Mouse (Mus musculus) intestine, embryonic 14.5 days (tissue): ENCODE measurements around the gene Prkg2. TPM values are rescaled to one million over a fixed set of nuclear protein-coding genes. Genes with fewer than 3 reads are reported as not detected.

ENCODE experiments used
- ATAC-seq: fragments of 200-750 bp; cut with Nextera tagmentation; replicated peaks from 2 replicates; pipeline ENCODE4 v1.8.0; 2017; ENCODE audit warnings: low read depth, moderate number of reproducible peaks, moderate TSS enrichment, moderate library complexity; ENCODE audit not compliant: low FRiP score, low TSS enrichment
- DNase-seq: peaks from one replicate; pipeline ENCODE4 v3.0.0-alpha.2; 2018; ENCODE audit warnings: low spot score
- H3K27ac ChIP-seq: fragments of 300-500 bp; sonication (generic); 2 replicates; pipeline ENCODE4 v1.5.1; 2014; ENCODE audit warnings: low read depth, mild to moderate bottlenecking, control low read depth
- H3K27me3 ChIP-seq: fragments of 300-500 bp; sonication (generic); replicated peaks from 2 replicates; pipeline ENCODE4 v1.6.1; 2014; ENCODE audit warnings: low read length, control low read depth; ENCODE audit not compliant: control insufficient read depth, insufficient read depth
- H3K36me3 ChIP-seq: fragments of 300-500 bp; sonication (generic); 2 replicates; pipeline ENCODE4 v1.6.1; 2014; ENCODE audit warnings: low read length, control low read depth; ENCODE audit not compliant: control insufficient read depth, insufficient read depth
- H3K4me1 ChIP-seq: fragments of 300-500 bp; sonication (generic); replicated peaks from 2 replicates; pipeline ENCODE4 v1.6.1; 2014; ENCODE audit warnings: low read length, control low read depth, mixed read lengths; ENCODE audit not compliant: control insufficient read depth, insufficient read depth
- H3K4me2 ChIP-seq: fragments of 300-500 bp; sonication (generic); 2 replicates; pipeline ENCODE4 v1.6.1; 2014; ENCODE audit warnings: low read length
- H3K4me3 ChIP-seq: fragments of 300-500 bp; sonication (generic); 2 replicates; pipeline ENCODE4 v1.5.1; 2014; ENCODE audit warnings: low read depth, low read length, control low read depth, mixed read lengths
- H3K9ac ChIP-seq: fragments of 300-500 bp; sonication (generic); 2 replicates; pipeline ENCODE4 v1.6.1; 2014; ENCODE audit warnings: mild to moderate bottlenecking, low read length
- H3K9me3 ChIP-seq: fragments of 300-500 bp; sonication (generic); 2 replicates; pipeline ENCODE4 v1.6.1; 2016; ENCODE audit warnings: low read length, control low read depth; ENCODE audit not compliant: control insufficient read depth
- WGBS: fragments of 180-500 bp; shearing (Covaris S2); extraction: QIAGEN DNeasy Blood & Tissue Kit; methylation state at CpG from one replicate; pipeline ENCODE4 v1.1.7; 2014; 5-methylcytosine and 5-hydroxymethylcytosine counted together
- polyA plus RNA-seq: library from polyadenylated mRNA; unstranded; fragments of >200 nt; fragmentation: Nextera tagmentation; extraction: Ambion mirVana; gene quantifications from 2 replicates; pipeline ENCODE4 v1.2.1, GENCODE M21; 2014

The Prkg2 gene
- polyA plus RNA-seq, 1 experiment from 2014 or later: 17.9 TPM

DNA sequence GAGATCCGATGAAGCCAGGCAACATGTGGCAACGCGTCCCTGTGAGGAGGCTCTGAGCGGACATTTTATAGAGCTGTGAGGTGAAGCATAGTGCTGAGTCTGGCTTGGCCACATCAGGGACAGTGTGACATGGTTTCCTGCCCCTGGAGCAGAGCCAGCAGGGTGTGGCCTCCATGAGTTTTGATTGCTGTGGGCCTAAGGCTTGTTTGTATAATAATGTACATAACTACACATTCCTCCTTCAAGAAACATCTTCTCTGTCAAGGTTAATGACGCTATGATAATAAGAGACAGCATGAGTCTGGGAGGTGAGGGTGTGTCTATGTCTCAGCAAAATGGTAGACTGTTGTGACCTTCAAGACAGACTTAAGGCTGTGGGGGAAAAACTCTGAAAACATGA is 118.4 kb downstream of the Prkg2 start:
- no peaks in the 10 kb centered on the region for H3K9me3 ChIP-seq
- H3K4me1 ChIP-seq: no peaks in the 10 kb centered on the region
- no peak for DNase-seq
- ATAC-seq: no peak
- WGBS: 92% methylated on average over 5 of the region's 5 CpGs
- H3K27me3 ChIP-seq: no peaks in the 10 kb centered on the region
- no peak overlapping the region for H3K9ac ChIP-seq
- H3K4me3 ChIP-seq: no peak overlapping the region
- H3K27ac ChIP-seq: no peak overlapping the region
- no peak overlapping the region for H3K4me2 ChIP-seq
- H3K36me3 ChIP-seq: no peaks in the 10 kb centered on the region

DNA sequence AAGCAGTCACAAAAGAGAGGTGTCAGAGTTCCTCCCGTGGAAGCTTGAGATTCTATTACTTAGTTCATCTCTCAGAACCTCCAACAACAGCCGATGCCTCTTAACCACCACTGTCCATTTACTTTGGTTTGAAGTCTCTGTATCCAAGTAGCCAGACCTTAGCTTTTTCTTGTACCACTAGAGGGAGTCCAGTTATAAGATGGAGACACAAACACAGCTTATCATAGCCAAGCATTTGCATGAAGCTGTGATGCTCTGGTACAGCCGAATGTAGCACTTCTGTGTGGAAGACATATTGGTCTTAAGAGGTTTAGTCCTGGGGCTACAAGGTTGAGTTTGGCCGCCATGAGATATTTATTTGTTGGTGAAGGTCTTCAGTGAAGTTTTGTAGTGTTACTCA is 134.8 kb downstream of the Prkg2 start:
- Histone ChIP-seq H3K36me3 (no peaks in the 10 kb centered on the region), H3K27me3 (no peaks in the 10 kb centered on the region), H3K9me3 (no peaks in the 10 kb centered on the region), H3K9ac (no peak overlapping the region), H3K27ac (no peak overlapping the region), H3K4me2 (no peak overlapping the region), H3K4me3 (no peak overlapping the region), H3K4me1 (no peaks in the 10 kb centered on the region)
- WGBS: 62% methylated on average over 4 of the region's 4 CpGs
- no peak for ATAC-seq
- DNase-seq: no peak

DNA sequence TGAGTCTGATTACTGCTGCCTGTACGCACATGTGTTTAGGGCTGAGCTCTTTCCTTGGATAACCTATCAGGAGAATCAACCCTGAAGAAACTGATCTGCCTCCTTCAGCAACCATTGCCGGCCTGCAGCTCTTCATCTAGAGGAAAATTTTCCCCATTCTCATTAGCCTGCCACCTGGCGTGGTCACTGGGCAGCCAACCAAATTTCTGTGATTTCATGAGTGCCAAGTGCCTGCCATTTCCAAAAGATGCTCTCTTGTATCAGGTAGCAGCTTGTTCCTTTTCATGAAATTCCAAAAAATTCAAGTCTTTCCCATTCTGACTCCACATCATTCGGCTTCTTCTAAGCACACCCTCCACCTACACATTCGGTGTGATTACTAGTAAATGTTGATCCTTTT is 136.2 kb downstream of the Prkg2 start:
- Histone ChIP-seq H3K4me2 (no peak overlapping the region), H3K9me3 (no peaks in the 10 kb centered on the region), H3K36me3 (no peaks in the 10 kb centered on the region), H3K4me3 (no peak overlapping the region), H3K27ac (no peak overlapping the region), H3K27me3 (no peaks in the 10 kb centered on the region), H3K4me1 (no peaks in the 10 kb centered on the region), H3K9ac (no peak overlapping the region)
- no peak for ATAC-seq
- DNase-seq: no peak
- WGBS: 84% methylated on average over 5 of the region's 5 CpGs

DNA sequence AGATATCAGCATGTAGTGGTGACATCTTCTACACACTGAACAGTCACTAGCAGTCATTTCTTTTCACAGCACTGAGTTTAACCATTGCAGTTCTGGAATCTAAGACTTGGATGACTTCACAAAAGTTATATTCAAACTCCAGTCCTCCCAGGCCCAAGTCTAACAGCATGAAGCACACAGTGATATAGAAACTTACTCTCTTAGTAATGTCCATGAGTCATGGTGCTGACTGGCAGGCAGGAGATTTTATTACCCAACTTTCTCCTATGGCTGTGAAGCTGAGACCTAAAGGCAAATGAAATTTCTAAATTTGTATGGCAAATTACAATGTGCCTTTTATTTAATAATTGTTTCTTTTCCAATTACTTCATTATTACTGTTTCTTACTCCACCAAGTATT is 139.2 kb downstream of the Prkg2 start:
- no peak overlapping the region for H3K27ac ChIP-seq
- ATAC-seq (no peak), DNase-seq (no peak)
- H3K36me3 ChIP-seq: no peaks in the 10 kb centered on the region
- no peak overlapping the region for H3K4me3 ChIP-seq
- H3K9me3 ChIP-seq: no peaks in the 10 kb centered on the region
- no peaks in the 10 kb centered on the region for H3K4me1 ChIP-seq
- no peaks in the 10 kb centered on the region for H3K27me3 ChIP-seq
- H3K9ac ChIP-seq: no peak overlapping the region
- no peak overlapping the region for H3K4me2 ChIP-seq

DNA sequence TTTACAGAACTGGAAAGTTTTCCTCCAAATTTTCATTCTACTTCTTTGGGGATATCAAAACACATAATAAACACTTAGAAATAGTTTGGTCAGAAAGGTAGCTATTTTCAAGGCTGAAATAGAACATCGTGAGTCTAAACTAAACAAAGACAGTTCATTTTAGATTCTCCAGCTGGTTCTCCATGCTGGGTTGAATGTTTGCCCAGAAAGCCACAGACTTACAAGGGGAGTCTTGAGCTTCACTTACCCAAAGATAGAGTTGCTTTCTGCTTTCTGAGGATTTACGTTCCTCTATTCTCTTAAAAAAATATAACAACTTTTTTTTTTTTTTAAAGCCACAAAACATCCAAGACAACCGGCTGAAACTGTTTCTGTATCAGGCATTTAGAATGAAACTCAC is 142.9 kb downstream of the Prkg2 start:
- H3K27ac ChIP-seq: no peak overlapping the region
- no peaks in the 10 kb centered on the region for H3K36me3 ChIP-seq
- H3K4me2 ChIP-seq: no peak overlapping the region
- H3K4me1 ChIP-seq: no peaks in the 10 kb centered on the region; the same call in 1 of the 2 replicates
- H3K9ac ChIP-seq: no peak overlapping the region
- DNase-seq: no peak
- no peak for ATAC-seq
- no peak overlapping the region for H3K4me3 ChIP-seq
- H3K9me3 ChIP-seq: no peaks in the 10 kb centered on the region
- 76% methylated on average over 3 of the region's 3 CpGs for WGBS
- no peaks in the 10 kb centered on the region for H3K27me3 ChIP-seq

DNA sequence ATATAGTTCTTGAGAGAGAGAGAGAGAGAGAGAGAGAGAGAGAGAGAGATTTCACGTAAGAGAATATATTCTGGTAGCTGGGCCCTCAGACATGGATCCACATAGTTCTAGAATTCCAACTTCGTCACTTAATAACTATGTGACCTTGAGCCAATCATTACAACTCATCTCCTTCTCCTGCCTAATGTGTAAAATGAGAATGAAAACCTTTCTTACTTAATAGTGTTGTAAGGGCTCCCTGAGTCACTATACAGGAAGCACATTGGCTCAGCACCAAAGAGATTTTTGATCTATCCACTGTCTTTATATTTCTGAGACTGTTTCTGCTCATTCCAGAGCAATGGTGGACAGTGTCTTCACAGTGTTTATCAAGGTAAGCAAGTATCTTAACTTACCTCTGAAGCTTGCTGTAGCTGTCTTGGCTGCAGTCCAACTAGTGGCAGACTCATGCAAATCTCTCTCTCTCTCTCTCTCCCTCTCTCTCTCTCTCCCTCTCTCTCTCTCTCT is 146.6 kb downstream of the Prkg2 start:
- 73% methylated on average over 2 of the region's 2 CpGs for WGBS
- DNase-seq (no peak), ATAC-seq (no peak)
- Histone ChIP-seq H3K9ac (no peak overlapping the region), H3K9me3 (no peaks in the 10 kb centered on the region), H3K4me2 (no peak overlapping the region), H3K4me3 (no peak overlapping the region), H3K36me3 (no peaks in the 10 kb centered on the region), H3K4me1 (no peaks in the 10 kb centered on the region; the same call in 1 of the 2 replicates), H3K27me3 (no peaks in the 10 kb centered on the region), H3K27ac (no peak overlapping the region)

DNA sequence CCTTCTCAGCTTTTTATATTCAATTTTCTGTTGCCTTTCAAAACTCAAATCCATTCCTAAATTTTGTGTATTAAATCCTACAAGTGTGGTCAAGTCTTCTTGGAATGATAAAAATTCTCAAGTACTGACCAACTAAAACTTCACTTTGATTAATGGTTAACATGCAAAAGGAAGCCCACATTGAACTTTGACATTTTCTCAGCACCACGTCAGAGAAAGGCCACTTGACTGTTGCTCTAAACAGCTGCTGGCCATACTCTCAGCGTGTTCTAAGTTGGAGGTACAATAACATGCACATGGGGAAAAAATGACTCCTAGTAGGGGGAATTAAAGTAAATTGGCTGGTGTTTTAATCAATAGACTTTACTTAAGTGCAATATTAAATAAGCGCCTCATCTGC is 155.1 kb downstream of the Prkg2 start:
- H3K4me2 ChIP-seq: no peak overlapping the region
- no peaks in the 10 kb centered on the region for H3K9me3 ChIP-seq
- DNase-seq (no peak), ATAC-seq (no peak)
- WGBS: 57% methylated on average over 3 of the region's 3 CpGs
- H3K27me3 ChIP-seq: no peaks in the 10 kb centered on the region
- H3K9ac ChIP-seq: no peak overlapping the region
- no peaks in the 10 kb centered on the region for H3K36me3 ChIP-seq
- no peaks in the 10 kb centered on the region for H3K4me1 ChIP-seq
- H3K4me3 ChIP-seq: no peak overlapping the region
- no peak overlapping the region for H3K27ac ChIP-seq

Other genes with a start within 250 kb of the Prkg2 start
- gene Bmp3, start 182.9 kb downstream of the Prkg2 start, polyA plus RNA-seq: 18.4 and 20.2 TPM in 2 replicates